Mouse (Mus musculus): ENCODE results near the gene Smo. TPM values are rescaled to one million over a fixed set of nuclear protein-coding genes. Genes with fewer than 3 reads are reported as not detected.

The Smo gene
- polyA plus RNA-seq, 1 experiment from 2014 or later = 49.8 TPM

DNA sequence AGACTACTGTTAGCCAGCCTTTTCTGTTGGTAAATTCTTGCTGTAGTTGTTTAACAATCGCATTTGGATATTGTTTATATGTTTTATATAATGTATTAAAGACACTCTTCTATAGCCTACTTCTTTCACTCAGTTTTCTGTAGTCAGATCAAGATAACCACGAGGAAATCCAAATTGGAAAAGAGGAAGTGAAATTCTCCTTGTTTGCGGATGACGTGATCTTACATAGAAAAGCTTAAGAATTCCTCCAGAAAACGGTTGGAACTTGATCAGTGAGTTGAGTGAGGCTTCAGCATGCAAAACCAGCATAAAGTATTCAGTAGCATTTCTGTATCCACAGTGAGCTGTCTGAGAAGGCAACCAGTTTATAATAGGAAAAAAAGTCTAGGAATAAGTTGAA lies 50.5 kb downstream of the Smo start:
- Histone ChIP-seq H3K36me3 (ENCODE audit: control insufficient read depth, insufficient read depth, low read length) (no peaks in the 10 kb centered on the region), H3K27ac (ENCODE audit: low read length) (no peak overlapping the region), H3K27me3 (ENCODE audit: control insufficient read depth, insufficient read depth, low read length) (no peaks in the 10 kb centered on the region), H3K4me1 (ENCODE audit: control insufficient read depth, insufficient read depth, low read length) (no peaks in the 10 kb centered on the region), H3K4me3 (ENCODE audit: low read depth, low read length) (no peak overlapping the region), H3K4me2 (replicated peaks; ENCODE audit: low read depth, low read length) (no peak overlapping the region), H3K9ac (replicated peaks; ENCODE audit: low read depth, low read length) (no peak overlapping the region), H3K9me3 (ENCODE audit: control insufficient read depth, low read depth, low read length) (no peaks in the 10 kb centered on the region)
- 82% methylated on average over 5 of the region's 5 CpGs for WGBS
- ATAC-seq (ENCODE audit: insufficient number of reproducible peaks, insufficient read depth, low FRiP score, low read depth) = no peak

DNA sequence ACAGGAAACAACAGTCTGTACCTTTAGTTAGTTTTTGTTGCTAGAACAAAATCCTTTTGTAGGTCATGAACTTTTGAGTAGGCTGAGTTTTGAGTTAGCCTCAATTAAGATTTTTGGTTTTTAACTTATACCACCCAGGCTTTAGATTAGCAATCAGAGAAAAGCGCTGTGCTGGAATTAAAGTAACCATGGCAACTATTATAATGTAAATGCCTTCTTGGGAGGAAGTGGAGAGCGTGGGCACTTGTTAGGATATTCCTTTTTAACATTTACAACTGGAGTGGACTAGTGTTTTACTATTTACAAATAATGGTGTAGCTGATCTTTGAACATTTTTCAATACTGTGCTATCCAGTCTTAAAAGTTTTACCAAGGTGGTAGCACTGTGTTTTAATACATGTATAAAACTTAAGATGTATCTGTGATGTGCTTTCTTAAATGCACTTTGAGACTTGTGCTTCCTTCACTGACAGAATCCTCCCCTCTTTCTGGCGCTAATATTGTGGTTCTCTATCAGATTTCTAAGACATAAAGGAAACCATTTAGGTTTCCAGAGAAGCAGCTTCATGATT lies 53.6 kb downstream of the Smo start:
- no peak overlapping the region for H3K4me3 ChIP-seq (ENCODE audit: low read depth, low read length)

DNA sequence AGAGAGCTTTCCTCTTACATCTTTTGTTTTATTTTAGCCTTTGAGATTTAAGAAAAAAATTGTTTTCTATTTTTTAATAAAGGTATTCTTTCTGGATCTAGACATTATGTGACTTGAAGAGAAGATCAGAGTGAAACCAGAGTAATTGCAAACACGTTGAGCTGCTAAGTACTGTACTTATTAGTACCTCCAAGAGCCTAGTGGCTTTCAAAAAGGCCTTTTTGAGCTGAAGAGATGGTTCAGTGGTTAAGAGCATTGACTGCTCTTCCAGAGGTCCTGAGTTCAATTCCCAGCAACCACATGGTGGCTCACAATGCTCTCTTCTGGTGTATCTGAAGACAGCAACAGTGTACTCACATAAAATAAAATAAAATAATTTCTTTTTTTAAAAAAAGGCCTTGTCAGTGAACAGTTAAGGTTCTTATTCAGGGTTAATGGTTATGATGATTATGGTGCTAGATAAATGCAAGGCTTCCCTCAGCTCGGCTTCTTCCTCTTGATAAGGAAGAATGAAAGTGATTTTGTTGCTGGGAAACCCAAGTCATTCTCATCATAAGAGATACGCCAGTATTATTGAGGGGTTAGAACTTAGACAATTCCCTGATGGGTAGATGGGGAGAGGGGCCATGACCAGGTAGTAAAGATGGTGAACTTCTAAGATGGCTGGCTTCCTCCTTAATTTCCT lies 54.9 kb downstream of the Smo start:
- H3K27me3 ChIP-seq (ENCODE audit: control insufficient read depth, insufficient read depth, low read length) = no peaks in the 10 kb centered on the region
- no peaks in the 10 kb centered on the region for H3K9me3 ChIP-seq (ENCODE audit: control insufficient read depth, low read depth, low read length)
- no peak overlapping the region for H3K9ac ChIP-seq (replicated peaks; ENCODE audit: low read depth, low read length)
- ATAC-seq (ENCODE audit: insufficient number of reproducible peaks, insufficient read depth, low FRiP score, low read depth) = no peak
- H3K4me2 ChIP-seq (replicated peaks; ENCODE audit: low read depth, low read length) = no peak overlapping the region
- no peak overlapping the region for H3K4me3 ChIP-seq (ENCODE audit: low read depth, low read length)
- 87% methylated on average over 3 of the region's 3 CpGs for WGBS
- H3K27ac ChIP-seq (ENCODE audit: low read length) = no peak overlapping the region
- no peaks in the 10 kb centered on the region for H3K4me1 ChIP-seq (ENCODE audit: control insufficient read depth, insufficient read depth, low read length)
- no peaks in the 10 kb centered on the region for H3K36me3 ChIP-seq (ENCODE audit: control insufficient read depth, insufficient read depth, low read length)

More for the DNA sequence above, 53.6 kb downstream of the Smo start:
- no peak for ATAC-seq (ENCODE audit: insufficient number of reproducible peaks, insufficient read depth, low FRiP score, low read depth)
- Histone ChIP-seq H3K36me3 (ENCODE audit: control insufficient read depth, insufficient read depth, low read length) (no peaks in the 10 kb centered on the region), H3K9me3 (ENCODE audit: control insufficient read depth, low read depth, low read length) (no peaks in the 10 kb centered on the region), H3K4me2 (replicated peaks; ENCODE audit: low read depth, low read length) (no peak overlapping the region), H3K4me1 (ENCODE audit: control insufficient read depth, insufficient read depth, low read length) (no peaks in the 10 kb centered on the region), H3K27ac (ENCODE audit: low read length) (no peak overlapping the region), H3K27me3 (ENCODE audit: control insufficient read depth, insufficient read depth, low read length) (no peaks in the 10 kb centered on the region), H3K9ac (replicated peaks; ENCODE audit: low read depth, low read length) (no peak overlapping the region)
- 57% methylated on average over 3 of the region's 3 CpGs for WGBS

DNA sequence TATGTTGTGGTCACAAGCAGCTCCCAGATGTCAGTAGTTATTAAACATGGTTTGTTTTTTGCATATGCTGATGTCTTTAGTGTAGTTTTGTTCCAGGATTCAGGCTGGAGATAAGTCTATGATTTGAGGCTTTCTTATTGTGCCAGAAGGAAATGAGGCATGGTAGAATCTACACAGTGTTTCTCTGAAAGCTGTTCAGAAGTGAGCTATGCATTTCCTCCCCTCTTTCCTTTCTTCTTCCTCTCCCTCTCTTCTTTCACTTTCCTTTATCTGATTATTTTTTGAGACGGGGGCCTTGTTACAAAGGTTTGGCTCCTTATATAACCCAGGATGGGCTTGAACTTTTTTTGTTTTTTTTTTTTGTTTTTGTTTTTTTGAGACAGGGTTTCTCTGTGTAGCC lies 58.2 kb downstream of the Smo start:
- ATAC-seq (ENCODE audit: insufficient number of reproducible peaks, insufficient read depth, low FRiP score, low read depth) = no peak
- no peaks in the 10 kb centered on the region for H3K4me1 ChIP-seq (ENCODE audit: control insufficient read depth, insufficient read depth, low read length)
- no peak overlapping the region for H3K27ac ChIP-seq (ENCODE audit: low read length)
- no peak overlapping the region for H3K9ac ChIP-seq (replicated peaks; ENCODE audit: low read depth, low read length)
- no peaks in the 10 kb centered on the region for H3K9me3 ChIP-seq (ENCODE audit: control insufficient read depth, low read depth, low read length)
- no peaks in the 10 kb centered on the region for H3K36me3 ChIP-seq (ENCODE audit: control insufficient read depth, insufficient read depth, low read length)
- H3K4me2 ChIP-seq (replicated peaks; ENCODE audit: low read depth, low read length) = no peak overlapping the region
- no peak overlapping the region for H3K4me3 ChIP-seq (ENCODE audit: low read depth, low read length)
- no peaks in the 10 kb centered on the region for H3K27me3 ChIP-seq (ENCODE audit: control insufficient read depth, insufficient read depth, low read length)
- 81% methylated on average over 1 of the region's 1 CpGs for WGBS

DNA sequence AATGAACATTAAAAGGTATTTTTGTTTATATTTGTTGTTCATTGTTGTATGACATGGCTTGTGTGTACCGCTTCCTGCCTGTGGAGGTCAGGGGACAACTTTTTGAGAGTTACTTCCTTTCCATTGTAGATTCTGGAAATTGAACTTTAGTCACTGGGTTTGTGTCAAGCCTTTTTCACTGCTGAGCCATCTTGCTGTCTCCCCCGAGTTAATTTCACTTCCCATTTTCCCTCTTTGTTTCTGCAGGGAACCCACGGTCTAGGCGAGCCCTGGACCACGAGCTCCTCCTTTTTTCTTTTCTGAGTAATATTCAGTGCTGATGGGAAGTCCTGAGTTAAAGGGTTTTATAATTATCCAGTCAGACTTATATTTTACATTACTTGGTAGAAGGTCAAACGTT lies 59.3 kb downstream of the Smo start:
- H3K36me3 ChIP-seq (ENCODE audit: control insufficient read depth, insufficient read depth, low read length) = no peaks in the 10 kb centered on the region
- WGBS = 86% methylated on average over 6 of the region's 6 CpGs

DNA sequence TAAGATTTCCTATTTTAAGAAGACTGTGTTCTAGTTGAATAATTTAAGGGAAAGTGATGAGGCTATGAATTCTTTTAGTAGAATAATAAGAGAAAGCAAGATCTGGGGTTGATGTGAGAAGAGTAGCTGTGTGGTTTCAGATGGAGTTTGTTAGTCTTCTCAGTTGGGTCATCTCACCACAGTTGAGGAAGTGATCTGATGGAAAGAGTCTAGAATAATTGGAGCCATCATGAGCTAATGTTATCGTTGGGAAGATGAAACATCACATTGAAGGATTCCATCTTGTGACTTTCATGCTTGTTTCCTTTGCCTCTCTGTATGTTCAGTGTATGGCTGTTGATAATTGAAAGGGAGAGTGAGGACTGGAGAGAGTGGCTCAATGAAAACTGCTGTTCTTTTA lies 67.7 kb downstream of the Smo start:
- Histone ChIP-seq H3K4me1 (ENCODE audit: control insufficient read depth, insufficient read depth, low read length) (no peaks in the 10 kb centered on the region), H3K36me3 (ENCODE audit: control insufficient read depth, insufficient read depth, low read length) (no peaks in the 10 kb centered on the region), H3K27ac (ENCODE audit: low read length) (no peak overlapping the region), H3K9ac (replicated peaks; ENCODE audit: low read depth, low read length) (no peak overlapping the region), H3K27me3 (ENCODE audit: control insufficient read depth, insufficient read depth, low read length) (no peaks in the 10 kb centered on the region), H3K4me2 (replicated peaks; ENCODE audit: low read depth, low read length) (no peak overlapping the region), H3K4me3 (ENCODE audit: low read depth, low read length) (no peak overlapping the region), H3K9me3 (ENCODE audit: control insufficient read depth, low read depth, low read length) (no peaks in the 10 kb centered on the region)
- 74% methylated on average over 1 of the region's 1 CpGs for WGBS
- ATAC-seq (ENCODE audit: insufficient number of reproducible peaks, insufficient read depth, low FRiP score, low read depth) = no peak

More for the DNA sequence above, 59.3 kb downstream of the Smo start:
- Histone ChIP-seq H3K27me3 (ENCODE audit: control insufficient read depth, insufficient read depth, low read length) (no peaks in the 10 kb centered on the region), H3K9ac (replicated peaks; ENCODE audit: low read depth, low read length) (no peak overlapping the region), H3K4me1 (ENCODE audit: control insufficient read depth, insufficient read depth, low read length) (no peaks in the 10 kb centered on the region), H3K4me2 (replicated peaks; ENCODE audit: low read depth, low read length) (no peak overlapping the region), H3K4me3 (ENCODE audit: low read depth, low read length) (no peak overlapping the region), H3K9me3 (ENCODE audit: control insufficient read depth, low read depth, low read length) (no peaks in the 10 kb centered on the region), H3K27ac (ENCODE audit: low read length) (no peak overlapping the region)
- no peak for ATAC-seq (ENCODE audit: insufficient number of reproducible peaks, insufficient read depth, low FRiP score, low read depth)

DNA sequence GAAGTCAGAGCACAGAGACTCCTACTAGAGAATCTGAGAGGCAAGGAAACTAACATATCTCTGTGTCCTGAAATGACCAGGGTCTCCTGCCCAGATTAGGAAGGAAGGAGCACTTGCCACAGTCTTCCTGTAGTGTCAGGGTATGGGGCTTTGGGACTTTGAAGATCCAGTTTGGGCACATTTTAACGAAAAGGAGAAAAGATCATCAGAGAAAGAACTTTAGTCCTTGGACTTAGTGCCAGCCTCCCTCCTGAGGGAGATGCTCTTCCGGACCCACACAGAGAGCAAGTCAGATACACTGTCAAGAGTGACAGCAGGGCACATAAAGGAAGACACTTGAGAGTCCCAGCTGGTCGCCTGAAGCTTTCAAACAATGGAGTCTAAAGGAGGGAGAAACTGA lies 68.7 kb downstream of the Smo start:
- Histone ChIP-seq H3K36me3 (ENCODE audit: control insufficient read depth, insufficient read depth, low read length) (no peaks in the 10 kb centered on the region), H3K9me3 (ENCODE audit: control insufficient read depth, low read depth, low read length) (no peaks in the 10 kb centered on the region), H3K9ac (replicated peaks; ENCODE audit: low read depth, low read length) (no peak overlapping the region), H3K27me3 (ENCODE audit: control insufficient read depth, insufficient read depth, low read length) (no peaks in the 10 kb centered on the region), H3K27ac (ENCODE audit: low read length) (no peak overlapping the region), H3K4me2 (replicated peaks; ENCODE audit: low read depth, low read length) (no peak overlapping the region), H3K4me1 (ENCODE audit: control insufficient read depth, insufficient read depth, low read length) (no peaks in the 10 kb centered on the region), H3K4me3 (ENCODE audit: low read depth, low read length) (no peak overlapping the region)
- 75% methylated on average over 3 of the region's 3 CpGs for WGBS
- ATAC-seq (ENCODE audit: insufficient number of reproducible peaks, insufficient read depth, low FRiP score, low read depth) = no peak

DNA sequence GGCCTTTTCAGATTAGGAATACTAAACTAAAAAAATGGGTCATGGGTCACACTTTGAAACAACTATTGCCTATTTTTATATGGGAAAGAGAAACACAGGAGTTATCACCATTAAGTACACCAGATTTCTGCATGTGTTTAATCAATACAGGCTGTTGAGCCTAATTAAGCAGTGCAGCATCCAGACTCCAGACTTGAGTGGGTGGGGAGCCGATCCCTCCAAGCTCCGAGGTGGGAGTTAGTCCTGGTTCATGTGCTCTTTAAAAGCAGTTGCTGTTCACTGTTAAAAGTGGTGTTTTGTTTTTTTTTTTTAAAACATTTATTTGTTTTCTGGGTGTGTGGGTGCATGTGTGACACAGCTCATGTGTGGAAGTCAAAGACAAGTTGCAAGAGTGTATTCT lies 70.1 kb downstream of the Smo start:
- 77% methylated on average over 2 of the region's 2 CpGs for WGBS
- no peak for ATAC-seq (ENCODE audit: insufficient number of reproducible peaks, insufficient read depth, low FRiP score, low read depth)

More for the DNA sequence above, 70.1 kb downstream of the Smo start:
- Histone ChIP-seq H3K9me3 (ENCODE audit: control insufficient read depth, low read depth, low read length) (no peaks in the 10 kb centered on the region), H3K27ac (ENCODE audit: low read length) (no peak overlapping the region), H3K4me3 (ENCODE audit: low read depth, low read length) (no peak overlapping the region), H3K27me3 (ENCODE audit: control insufficient read depth, insufficient read depth, low read length) (no peaks in the 10 kb centered on the region), H3K4me1 (ENCODE audit: control insufficient read depth, insufficient read depth, low read length) (no peaks in the 10 kb centered on the region), H3K36me3 (ENCODE audit: control insufficient read depth, insufficient read depth, low read length) (no peaks in the 10 kb centered on the region), H3K4me2 (replicated peaks; ENCODE audit: low read depth, low read length) (no peak overlapping the region), H3K9ac (replicated peaks; ENCODE audit: low read depth, low read length) (no peak overlapping the region)
